Mouse (Mus musculus) lung, postnatal 0 days (tissue): ENCODE measurements around the gene Ccdc130. TPM values are rescaled to one million over a fixed set of nuclear protein-coding genes. Genes with fewer than 3 reads are reported as not detected.
"Not testable (repeated sequence)": the region's sequence is repeated elsewhere in the genome, so short reads cannot be mapped to it uniquely, and the experiment has no call there.

Experiments
- ATAC-seq: fragments of 200-750 bp; cut with Nextera tagmentation; 2 replicates; pipeline ENCODE4 v1.8.0; 2017; ENCODE audit warnings: moderate library complexity
- DNase-seq: peaks from one replicate; pipeline ENCODE4 v3.0.0-alpha.2; 2016; ENCODE audit warnings: low spot score
- H3K27ac ChIP-seq: fragments of 300-500 bp; sonication (generic); 2 replicates; pipeline ENCODE4 v1.5.1; 2014; ENCODE audit warnings: antibody characterized with exemption, mild to moderate bottlenecking, low read length, mixed read lengths
- H3K27me3 ChIP-seq: fragments of 300-500 bp; sonication (generic); replicated peaks from 2 replicates; pipeline ENCODE4 v1.6.1; 2014; ENCODE audit warnings: low read length, mixed read lengths; ENCODE audit not compliant: insufficient read depth
- H3K36me3 ChIP-seq: fragments of 300-500 bp; sonication (generic); 2 replicates; pipeline ENCODE4 v1.6.1; 2014; ENCODE audit warnings: low read length, mixed read lengths; ENCODE audit not compliant: insufficient read depth
- H3K4me1 ChIP-seq: fragments of 300-500 bp; sonication (generic); 2 replicates; pipeline ENCODE4 v1.6.1; 2014; ENCODE audit warnings: antibody characterized with exemption, low read depth, low read length, mixed read lengths; ENCODE audit not compliant: insufficient read depth
- H3K4me2 ChIP-seq: fragments of 300-500 bp; sonication (generic); replicated peaks from 2 replicates; pipeline ENCODE4 v1.6.1; 2014; ENCODE audit warnings: low read depth, mild to moderate bottlenecking, low read length, moderate library complexity, mixed read lengths
- H3K4me3 ChIP-seq: fragments of 300-500 bp; sonication (generic); 2 replicates; pipeline ENCODE4 v1.5.1; 2014; ENCODE audit warnings: low read depth, low read length
- H3K9ac ChIP-seq: fragments of 300-500 bp; sonication (generic); replicated peaks from 2 replicates; pipeline ENCODE4 v1.6.1; 2014; ENCODE audit warnings: low read depth, mild to moderate bottlenecking
- H3K9me3 ChIP-seq: fragments of 300-500 bp; sonication (generic); 2 replicates; pipeline ENCODE4 v1.6.1; 2016; ENCODE audit warnings: low read length, mixed read lengths
- CTCF ChIP-seq: IDR thresholded peaks from 2 replicates; pipeline ENCODE4 v1.5.1; 2016; ENCODE audit warnings: antibody characterized with exemption, mild to moderate bottlenecking
- EP300 ChIP-seq: IDR thresholded peaks from 2 replicates; pipeline ENCODE4 v1.6.1; 2016; ENCODE audit warnings: antibody characterized with exemption, mild to moderate bottlenecking, control low read depth
- WGBS: fragments of 180-500 bp; shearing (Covaris S2); extraction: QIAGEN DNeasy Blood & Tissue Kit; methylation state at CpG from one replicate; pipeline ENCODE4 v1.1.7; 2014; 5-methylcytosine and 5-hydroxymethylcytosine counted together
- polyA plus RNA-seq: library from polyadenylated mRNA; unstranded; fragments of >200 nt; fragmentation: Nextera tagmentation; extraction: Ambion mirVana; gene quantifications from 2 replicates; pipeline ENCODE4 v1.2.1, GENCODE M21; 2015

Ccdc130 gene
- polyA plus RNA-seq, 1 experiment from 2014 or later = 17.4 TPM

DNA sequence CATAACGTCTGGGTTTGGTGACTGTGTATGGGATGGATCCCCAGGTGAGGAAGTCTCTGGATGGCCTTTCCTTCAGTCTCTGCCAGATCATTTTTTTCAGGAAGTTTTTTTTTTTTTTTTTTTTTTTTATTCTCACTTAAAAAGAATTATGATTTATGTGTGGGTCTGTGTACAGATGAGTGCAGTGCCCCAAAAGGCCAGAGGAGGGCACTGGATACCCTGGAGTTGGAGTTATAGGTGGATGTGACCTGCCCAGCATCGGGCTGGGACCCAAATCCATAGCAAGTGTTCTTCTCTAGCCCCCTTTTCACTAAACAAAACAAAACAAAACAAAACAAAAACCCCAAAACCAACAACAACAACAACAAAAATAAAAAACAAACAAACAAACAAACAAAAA is 18.7 kb upstream of the Ccdc130 start:
- ATAC-seq = no peak
- TF ChIP-seq EP300 = no peak
- TF ChIP-seq CTCF = peak; percentile 51
- Histone ChIP-seq H3K27ac (no peak overlapping the region), H3K4me3 (no peak overlapping the region), H3K36me3 (no peaks in the 10 kb centered on the region), H3K4me1 (no peaks in the 10 kb centered on the region), H3K9ac (no peak overlapping the region), H3K9me3 (no peaks in the 10 kb centered on the region), H3K27me3 (no peaks in the 10 kb centered on the region), H3K4me2 (no peak overlapping the region)
- 55% methylated on average over 2 of the region's 2 CpGs for WGBS
- no peak for DNase-seq

DNA sequence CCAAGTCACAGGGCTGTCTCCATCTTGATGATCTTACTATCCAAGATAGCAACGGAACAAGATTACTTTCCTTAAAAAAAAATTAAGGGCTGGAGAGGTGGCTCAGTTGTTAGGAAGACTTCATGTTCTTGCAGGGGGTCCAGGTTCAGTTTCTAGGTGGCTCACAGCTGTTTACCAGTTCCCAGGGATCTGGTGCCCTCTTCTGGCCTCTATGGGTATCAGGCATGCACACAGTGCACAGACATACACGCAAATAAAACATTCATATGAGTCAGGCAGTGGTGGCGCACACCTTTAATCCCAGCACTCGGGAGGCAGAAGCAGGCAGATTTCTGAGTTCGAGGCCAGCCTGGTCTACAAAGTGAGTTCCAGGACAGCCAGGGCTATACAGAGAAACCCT is 15.5 kb upstream of the Ccdc130 start:
- peak; percentile 78 for TF ChIP-seq CTCF
- ATAC-seq (peak; percentile 40), DNase-seq (peak; percentile 68)
- not testable (repeated sequence) for H3K27me3 ChIP-seq, H3K36me3 ChIP-seq, H3K9ac ChIP-seq, H3K4me1 ChIP-seq, H3K27ac ChIP-seq, H3K4me3 ChIP-seq, H3K4me2 ChIP-seq, H3K9me3 ChIP-seq
- 61% methylated on average over 5 of the region's 5 CpGs for WGBS

DNA sequence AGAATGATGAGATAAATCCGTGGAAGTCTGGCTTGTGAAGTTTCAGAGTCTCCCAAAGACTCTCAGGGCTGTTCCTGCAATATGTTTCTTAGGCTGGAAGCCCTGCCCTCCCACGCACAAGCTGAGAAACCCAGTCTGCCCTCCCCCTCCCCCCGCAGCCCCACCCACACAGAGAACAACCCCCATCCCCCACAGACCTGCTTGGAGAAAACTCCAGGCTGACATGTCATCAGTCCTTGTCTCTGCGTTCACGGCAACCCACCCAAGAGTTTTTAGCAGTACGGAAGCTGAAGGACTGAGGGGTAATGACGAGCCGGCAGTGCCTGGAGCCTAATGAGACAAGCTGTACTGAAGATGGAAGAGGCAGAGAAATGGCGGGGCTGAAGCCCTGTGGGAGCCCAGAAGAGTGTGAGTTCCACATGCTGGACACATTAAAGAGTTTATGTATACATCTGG is 14.5 kb upstream of the Ccdc130 start:
- Histone ChIP-seq H3K4me1 (no peaks in the 10 kb centered on the region), H3K27ac (peak overlapping the region; percentile 71), H3K9me3 (no peaks in the 10 kb centered on the region), H3K9ac (no peak overlapping the region; the same call in 1 of the 2 replicates), H3K4me3 (peak overlapping the region; percentile 14; the same call in 1 of the 2 replicates), H3K36me3 (no peaks in the 10 kb centered on the region), H3K27me3 (no peaks in the 10 kb centered on the region), H3K4me2 (peak overlapping the region; percentile 42)
- TF ChIP-seq EP300 (no peak), CTCF (no peak)
- 13% methylated on average over 9 of the region's 9 CpGs for WGBS
- peak; percentile 64 for DNase-seq
- peak; percentile 73 for ATAC-seq

DNA sequence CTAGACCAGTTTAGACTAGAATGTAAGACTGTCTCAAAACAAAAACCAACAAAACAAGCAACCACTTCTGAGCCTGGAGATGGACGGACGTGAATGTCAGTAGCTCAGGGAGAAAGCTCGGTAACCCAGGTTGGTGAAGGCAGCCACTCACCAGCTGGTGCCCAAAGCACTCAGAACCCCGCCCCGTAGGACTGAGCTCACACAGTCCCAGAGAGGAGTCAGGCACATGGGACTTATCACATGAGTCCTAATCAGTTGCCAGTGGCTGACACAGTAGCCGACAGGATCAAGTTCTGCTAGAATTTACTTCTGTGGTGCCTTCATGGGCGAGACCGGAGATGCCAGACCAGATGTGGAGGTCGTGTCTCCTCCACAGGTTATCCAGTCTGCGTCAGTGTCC is 10.6 kb upstream of the Ccdc130 start:
- H3K4me1 ChIP-seq = no peaks in the 10 kb centered on the region
- H3K27ac ChIP-seq = no peak overlapping the region
- no peaks in the 10 kb centered on the region for H3K36me3 ChIP-seq
- DNase-seq (no peak), ATAC-seq (no peak)
- no peak overlapping the region for H3K4me3 ChIP-seq
- TF ChIP-seq CTCF (no peak), EP300 (no peak)
- H3K27me3 ChIP-seq = no peaks in the 10 kb centered on the region
- no peak overlapping the region for H3K4me2 ChIP-seq
- WGBS = 55% methylated on average over 10 of the region's 10 CpGs
- H3K9me3 ChIP-seq = no peaks in the 10 kb centered on the region
- no peak overlapping the region for H3K9ac ChIP-seq

DNA sequence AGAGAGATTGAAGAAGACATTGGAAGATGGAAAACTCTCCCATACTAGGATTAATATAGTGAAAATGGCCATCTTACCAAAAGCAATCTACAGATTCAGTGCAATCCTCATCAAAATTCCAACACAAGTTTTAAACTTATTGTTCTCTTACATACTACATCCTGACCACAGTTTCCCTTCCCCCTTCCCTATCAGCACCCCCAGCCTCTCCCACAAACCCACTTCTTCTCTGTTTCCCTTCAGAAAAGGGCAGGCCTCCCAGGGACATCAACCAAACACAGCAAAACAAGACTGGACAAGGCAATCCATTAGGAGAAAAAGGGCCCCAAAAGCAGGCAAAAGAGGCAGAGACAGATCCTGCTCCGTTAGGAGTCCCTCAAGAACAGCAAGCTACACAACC is 6.3 kb upstream of the Ccdc130 start:
- H3K4me1 ChIP-seq = no peaks in the 10 kb centered on the region
- no peak overlapping the region for H3K9ac ChIP-seq
- WGBS = 58% methylated on average over 1 of the region's 1 CpGs
- TF ChIP-seq CTCF = no peak
- no peak for TF ChIP-seq EP300
- H3K27me3 ChIP-seq = no peaks in the 10 kb centered on the region
- H3K36me3 ChIP-seq = no peaks in the 10 kb centered on the region
- no peak for DNase-seq
- H3K27ac ChIP-seq = no peak overlapping the region
- no peaks in the 10 kb centered on the region for H3K9me3 ChIP-seq
- no peak overlapping the region for H3K4me3 ChIP-seq
- ATAC-seq = no peak
- H3K4me2 ChIP-seq = no peak overlapping the region

DNA sequence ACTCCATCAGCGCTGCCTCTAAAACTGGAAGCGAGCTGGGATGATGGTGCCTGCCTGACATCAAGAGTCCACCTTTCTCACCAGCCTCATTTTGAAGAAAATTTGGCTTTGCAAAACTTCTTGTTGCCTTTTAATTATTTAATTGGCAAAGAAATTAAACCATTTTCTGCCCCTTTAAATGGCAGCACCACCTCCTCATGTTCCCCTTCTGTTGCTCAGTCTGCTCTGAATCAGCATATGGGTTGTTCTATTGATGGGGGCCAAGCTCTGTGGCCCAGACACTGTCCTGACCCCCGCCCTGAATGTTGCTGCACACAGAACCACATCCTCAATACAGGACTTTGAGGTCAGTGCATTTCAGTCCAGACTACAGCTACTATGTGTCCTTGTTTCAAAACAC is 3.8 kb upstream of the Ccdc130 start:
- Histone ChIP-seq H3K27me3 (no peaks in the 10 kb centered on the region), H3K4me2 (no peak overlapping the region), H3K36me3 (no peaks in the 10 kb centered on the region), H3K9ac (no peak overlapping the region), H3K9me3 (no peaks in the 10 kb centered on the region), H3K27ac (no peak overlapping the region), H3K4me1 (peaks cover 6% of the 10 kb centered on the region; the same call in 1 of the 2 replicates), H3K4me3 (no peak overlapping the region)
- no peak for ATAC-seq
- TF ChIP-seq CTCF = no peak
- no peak for TF ChIP-seq EP300
- no peak for DNase-seq
- 67% methylated on average over 3 of the region's 3 CpGs for WGBS

DNA sequence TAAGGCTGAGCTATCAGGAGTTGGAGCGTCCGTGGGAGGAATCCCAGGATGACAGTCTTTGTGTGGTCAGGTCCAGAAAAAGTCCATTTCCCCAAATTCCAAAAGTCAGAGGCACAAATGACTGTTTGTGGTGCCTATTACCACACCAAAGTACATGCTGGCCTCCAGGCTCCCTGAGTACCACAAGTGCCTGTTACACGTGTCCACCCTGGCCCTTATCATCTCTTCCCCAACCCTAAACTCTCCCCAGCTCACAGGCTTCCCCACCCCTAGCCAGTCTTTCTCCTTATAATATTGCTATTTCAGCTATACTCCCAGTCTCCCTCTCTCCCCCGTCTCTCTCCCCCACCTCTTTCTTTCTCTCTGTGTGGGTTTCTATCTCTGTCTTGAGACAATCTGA is 2.1 kb upstream of the Ccdc130 start:
- WGBS = 73% methylated on average over 4 of the region's 4 CpGs
- H3K36me3 ChIP-seq = no peaks in the 10 kb centered on the region
- no peaks in the 10 kb centered on the region for H3K27me3 ChIP-seq
- no peak overlapping the region for H3K4me2 ChIP-seq
- TF ChIP-seq EP300 (no peak), CTCF (no peak)
- no peak overlapping the region for H3K4me3 ChIP-seq
- no peak overlapping the region for H3K27ac ChIP-seq
- H3K4me1 ChIP-seq = peaks cover 6% of the 10 kb centered on the region; the same call in 1 of the 2 replicates
- no peak for ATAC-seq
- no peak for DNase-seq
- H3K9me3 ChIP-seq = no peaks in the 10 kb centered on the region
- H3K9ac ChIP-seq = no peak overlapping the region
